Mouse (Mus musculus) adrenal gland, adult 10 weeks (tissue): Measurements from ENCODE around the gene Mdn1. TPM values are rescaled to one million over a fixed set of nuclear protein-coding genes. Genes with fewer than 3 reads are reported as not detected.

Experiments used
- polyA plus RNA-seq: library from polyadenylated mRNA; stranded (reverse); fragments of 350-450 nt; fragmentation: Illumina TruSeq; extraction: RNeasy Lipid Tissue Mini Kit (QIAGEN cat#74804); gene quantifications from one replicate; pipeline ENCODE4 v1.2.3, GENCODE M21; 2014; ENCODE audit warnings: low read depth, low replicate concordance

The Mdn1 gene
- 26.4 TPM for polyA plus RNA-seq

GRCm38 (mm10) chr4:32656918-32657662 is at the start of gene Mdn1:
TSS of gene Mdn1 (plus strand) at chr4:32657119.

GRCm38 (mm10) chr4:32615034-32615881 is 41.7 kb upstream of the Mdn1 start, which contains the start of gene Casp8ap2:
TSS of gene Casp8ap2 (plus strand) at chr4:32615451.

GRCm38 (mm10) chr4:32799966-32800576 is 143.2 kb downstream of the Mdn1 start, which contains the start of gene Lyrm2:
TSS of gene Lyrm2 (plus strand) at chr4:32800253.

Other genes starting within 250 kb of the Mdn1 start
- gene Gja10, start 54.4 kb upstream of the Mdn1 start, polyA plus RNA-seq: not detected
- 26.2 TPM for gene Casp8ap2, start 41.7 kb upstream of the Mdn1 start, polyA plus RNA-seq
- 134 TPM for gene Lyrm2, start 143.1 kb downstream of the Mdn1 start, polyA plus RNA-seq